Mouse (Mus musculus): ENCODE data around the gene Gm7030. TPM values are rescaled to one million over a fixed set of nuclear protein-coding genes. Genes with fewer than 3 reads are reported as not detected.
A peak's percentile ranks its signal among the peaks of the same experiment; 100 is the strongest.
"Not testable (repeated sequence)": the region's sequence is repeated elsewhere in the genome, so short reads cannot be mapped to it uniquely, and the experiment has no call there.

Gm7030 gene
- polyA plus RNA-seq, 1 experiment from 2014 or later, result not detected

- H3K27ac ChIP-seq (ENCODE audit: low read depth, low read length); H3K9me3 ChIP-seq (ENCODE audit: control insufficient read depth, low read length); DNase-seq (ENCODE audit: low spot score); H3K9ac ChIP-seq (ENCODE audit: low read length); H3K4me2 ChIP-seq (ENCODE audit: low read depth, low read length, severe bottlenecking); H3K36me3 ChIP-seq (ENCODE audit: control insufficient read depth, insufficient read depth, low read length); H3K4me1 ChIP-seq (replicated peaks; ENCODE audit: control insufficient read depth, insufficient read depth, low read length); ATAC-seq (replicated peaks; ENCODE audit: low FRiP score); H3K4me3 ChIP-seq (ENCODE audit: low read depth, low read length): not testable (repeated sequence)
- 34% methylated on average over 2 of the region's 2 CpGs for WGBS
- peaks cover 60% of the 10 kb centered on the region for H3K27me3 ChIP-seq (ENCODE audit: control insufficient read depth, insufficient read depth, low read length)
Observed at GRCm38 (mm10) chr17:36166901-36167300, 37.7 kb upstream of the Gm7030 start.

- Histone ChIP-seq H3K4me3 (ENCODE audit: low read depth, low read length) (no peak overlapping the region), H3K36me3 (ENCODE audit: control insufficient read depth, insufficient read depth, low read length) (no peaks in the 10 kb centered on the region), H3K9ac (ENCODE audit: low read length) (no peak overlapping the region), H3K4me2 (ENCODE audit: low read depth, low read length, severe bottlenecking) (0 out of 2 replicates have a peak overlapping the region, but pooled peaks have one; percentile 15), H3K27ac (ENCODE audit: low read depth, low read length) (no peak overlapping the region), H3K4me1 (replicated peaks; ENCODE audit: control insufficient read depth, insufficient read depth, low read length) (0 out of 2 replicates have a peak, but pooled peaks cover 4% of the 10 kb centered on the region), H3K27me3 (ENCODE audit: control insufficient read depth, insufficient read depth, low read length) (peaks cover 57% of the 10 kb centered on the region), H3K9me3 (ENCODE audit: control insufficient read depth, low read length) (no peaks in the 10 kb centered on the region)
- WGBS, result 1% methylated on average over 55 of the region's 56 CpGs
- DNase-seq (ENCODE audit: low spot score) (peak; percentile 59), ATAC-seq (replicated peaks; ENCODE audit: low FRiP score) (no peak)
Observed at GRCm38 (mm10) chr17:36161129-36162051, 32.2 kb upstream of the Gm7030 start.

DNA sequence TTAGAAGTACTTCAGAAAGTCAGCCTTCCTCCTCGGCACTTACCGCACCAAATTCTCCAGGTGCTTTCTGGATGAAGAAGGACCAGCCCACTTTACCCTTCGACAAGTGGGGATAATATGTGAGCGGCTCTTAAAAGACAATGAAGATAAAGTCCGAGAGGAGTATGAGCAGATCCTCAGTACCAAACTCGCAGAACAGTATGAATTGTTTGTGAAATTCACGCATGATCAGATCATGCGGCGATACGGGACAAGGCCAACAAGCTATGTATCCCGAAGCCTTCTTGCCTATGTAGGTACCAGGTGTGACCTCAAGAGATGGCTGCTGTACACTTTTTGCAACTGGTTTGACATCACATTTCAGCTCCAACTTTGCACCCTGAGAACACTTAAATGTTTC is 29.0 kb upstream of the Gm7030 start:
- H3K27me3 ChIP-seq (ENCODE audit: control insufficient read depth, insufficient read depth, low read length), result peaks cover 36% of the 10 kb centered on the region
- H3K4me2 ChIP-seq (ENCODE audit: low read depth, low read length, severe bottlenecking), result peak overlapping the region; percentile 46; the same call in 1 of the 2 replicates
- H3K36me3 ChIP-seq (ENCODE audit: control insufficient read depth, insufficient read depth, low read length); H3K4me1 ChIP-seq (replicated peaks; ENCODE audit: control insufficient read depth, insufficient read depth, low read length); H3K4me3 ChIP-seq (ENCODE audit: low read depth, low read length); H3K27ac ChIP-seq (ENCODE audit: low read depth, low read length); H3K9ac ChIP-seq (ENCODE audit: low read length); ATAC-seq (replicated peaks; ENCODE audit: low FRiP score); DNase-seq (ENCODE audit: low spot score); H3K9me3 ChIP-seq (ENCODE audit: control insufficient read depth, low read length): not testable (repeated sequence)
- WGBS, result 6% methylated on average over 11 of the region's 11 CpGs

GRCm38 (mm10) chr17:36157782-36158181 is 28.6 kb upstream of the Gm7030 start:
- Histone ChIP-seq H3K27me3 (ENCODE audit: control insufficient read depth, insufficient read depth, low read length) (peaks cover 34% of the 10 kb centered on the region), H3K4me3 (ENCODE audit: low read depth, low read length) (peak overlapping the region; percentile 21), H3K4me2 (ENCODE audit: low read depth, low read length, severe bottlenecking) (peak overlapping the region; percentile 46; the same call in 1 of the 2 replicates)
- DNase-seq (ENCODE audit: low spot score) (peak; percentile 64), ATAC-seq (replicated peaks; ENCODE audit: low FRiP score) (0 out of 2 replicates have a peak, but pooled peaks have one; percentile 46)
- 0% methylated on average over 36 of the region's 36 CpGs for WGBS
- H3K9ac ChIP-seq (ENCODE audit: low read length); H3K9me3 ChIP-seq (ENCODE audit: control insufficient read depth, low read length); H3K4me1 ChIP-seq (replicated peaks; ENCODE audit: control insufficient read depth, insufficient read depth, low read length); H3K36me3 ChIP-seq (ENCODE audit: control insufficient read depth, insufficient read depth, low read length); H3K27ac ChIP-seq (ENCODE audit: low read depth, low read length): not testable (repeated sequence)

GRCm38 (mm10) chr17:36154271-36155149 is 25.3 kb upstream of the Gm7030 start:
- Histone ChIP-seq H3K4me3 (ENCODE audit: low read depth, low read length) (no peak overlapping the region), H3K27me3 (ENCODE audit: control insufficient read depth, insufficient read depth, low read length) (peaks cover 10% of the 10 kb centered on the region; the same call in 1 of the 2 replicates), H3K36me3 (ENCODE audit: control insufficient read depth, insufficient read depth, low read length) (no peaks in the 10 kb centered on the region), H3K9ac (ENCODE audit: low read length) (no peak overlapping the region), H3K4me1 (replicated peaks; ENCODE audit: control insufficient read depth, insufficient read depth, low read length) (no peaks in the 10 kb centered on the region), H3K27ac (ENCODE audit: low read depth, low read length) (no peak overlapping the region), H3K9me3 (ENCODE audit: control insufficient read depth, low read length) (no peaks in the 10 kb centered on the region), H3K4me2 (ENCODE audit: low read depth, low read length, severe bottlenecking) (no peak overlapping the region)
- ATAC-seq (replicated peaks; ENCODE audit: low FRiP score) (no peak), DNase-seq (ENCODE audit: low spot score) (no peak)
- 19% methylated on average over 3 of the region's 3 CpGs for WGBS

- DNase-seq (ENCODE audit: low spot score); H3K9me3 ChIP-seq (ENCODE audit: control insufficient read depth, low read length); H3K4me3 ChIP-seq (ENCODE audit: low read depth, low read length); H3K36me3 ChIP-seq (ENCODE audit: control insufficient read depth, insufficient read depth, low read length); ATAC-seq (replicated peaks; ENCODE audit: low FRiP score); H3K4me2 ChIP-seq (ENCODE audit: low read depth, low read length, severe bottlenecking); H3K9ac ChIP-seq (ENCODE audit: low read length); H3K27ac ChIP-seq (ENCODE audit: low read depth, low read length); H3K27me3 ChIP-seq (ENCODE audit: control insufficient read depth, insufficient read depth, low read length); H3K4me1 ChIP-seq (replicated peaks; ENCODE audit: control insufficient read depth, insufficient read depth, low read length): not testable (repeated sequence)
- 47% methylated on average over 4 of the region's 4 CpGs for WGBS
Observed at GRCm38 (mm10) chr17:36151200-36151599, 22.0 kb upstream of the Gm7030 start.

DNA sequence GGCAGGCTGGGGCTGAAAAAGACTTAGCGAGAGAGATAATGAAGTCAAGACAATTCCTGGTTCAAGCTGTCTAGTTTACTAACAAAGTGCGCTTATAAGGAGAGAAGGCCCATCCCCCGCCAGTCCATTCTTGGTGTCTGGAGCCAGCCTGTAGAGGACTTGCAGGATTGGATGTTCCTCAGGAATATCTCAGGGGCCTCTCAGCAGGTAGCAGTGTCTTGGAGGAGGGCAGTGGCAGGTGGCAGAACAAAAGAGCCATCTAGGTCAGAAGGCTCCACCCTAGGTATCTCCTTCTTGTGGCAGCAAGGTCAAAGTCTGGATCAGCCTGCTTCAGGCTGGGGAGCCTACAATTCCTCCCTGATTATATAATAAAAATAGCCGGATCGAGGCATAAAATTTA is 19.2 kb upstream of the Gm7030 start:
- 68% methylated on average over 5 of the region's 5 CpGs for WGBS
- H3K9ac ChIP-seq (ENCODE audit: low read length); DNase-seq (ENCODE audit: low spot score): not testable (repeated sequence)

DNA sequence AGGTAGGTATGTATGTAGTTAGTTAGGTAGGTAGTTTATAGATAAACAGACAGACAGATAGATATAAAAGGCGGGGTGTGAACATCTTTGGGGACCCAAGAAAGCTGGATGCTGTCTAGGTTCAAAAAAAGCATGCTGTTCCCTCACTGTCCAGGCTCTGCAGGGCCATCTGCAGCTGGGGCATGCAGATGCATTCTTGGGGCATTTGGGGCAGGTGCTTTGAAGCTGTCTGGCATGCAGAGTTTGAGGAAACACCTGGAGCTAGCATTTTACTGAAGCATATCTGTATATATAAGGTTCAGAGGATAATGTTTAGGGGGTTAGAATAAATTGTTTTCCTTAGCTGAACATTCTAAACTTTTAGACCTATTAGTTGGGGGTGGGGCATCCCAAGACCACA is 17.7 kb upstream of the Gm7030 start:
- H3K4me3 ChIP-seq (ENCODE audit: low read depth, low read length); H3K4me2 ChIP-seq (ENCODE audit: low read depth, low read length, severe bottlenecking); DNase-seq (ENCODE audit: low spot score); H3K9ac ChIP-seq (ENCODE audit: low read length); H3K36me3 ChIP-seq (ENCODE audit: control insufficient read depth, insufficient read depth, low read length); ATAC-seq (replicated peaks; ENCODE audit: low FRiP score); H3K4me1 ChIP-seq (replicated peaks; ENCODE audit: control insufficient read depth, insufficient read depth, low read length); H3K27ac ChIP-seq (ENCODE audit: low read depth, low read length); H3K9me3 ChIP-seq (ENCODE audit: control insufficient read depth, low read length): not testable (repeated sequence)
- peaks cover 24% of the 10 kb centered on the region for H3K27me3 ChIP-seq (ENCODE audit: control insufficient read depth, insufficient read depth, low read length)
- WGBS, result 80% methylated on average over 1 of the region's 1 CpGs

More for the DNA sequence above, 19.2 kb upstream of the Gm7030 start:
- H3K36me3 ChIP-seq (ENCODE audit: control insufficient read depth, insufficient read depth, low read length); H3K4me2 ChIP-seq (ENCODE audit: low read depth, low read length, severe bottlenecking); H3K4me3 ChIP-seq (ENCODE audit: low read depth, low read length); H3K4me1 ChIP-seq (replicated peaks; ENCODE audit: control insufficient read depth, insufficient read depth, low read length); H3K27ac ChIP-seq (ENCODE audit: low read depth, low read length); H3K9me3 ChIP-seq (ENCODE audit: control insufficient read depth, low read length); ATAC-seq (replicated peaks; ENCODE audit: low FRiP score): not testable (repeated sequence)
- peaks cover 24% of the 10 kb centered on the region for H3K27me3 ChIP-seq (ENCODE audit: control insufficient read depth, insufficient read depth, low read length)
